In the genomic region with DNA sequence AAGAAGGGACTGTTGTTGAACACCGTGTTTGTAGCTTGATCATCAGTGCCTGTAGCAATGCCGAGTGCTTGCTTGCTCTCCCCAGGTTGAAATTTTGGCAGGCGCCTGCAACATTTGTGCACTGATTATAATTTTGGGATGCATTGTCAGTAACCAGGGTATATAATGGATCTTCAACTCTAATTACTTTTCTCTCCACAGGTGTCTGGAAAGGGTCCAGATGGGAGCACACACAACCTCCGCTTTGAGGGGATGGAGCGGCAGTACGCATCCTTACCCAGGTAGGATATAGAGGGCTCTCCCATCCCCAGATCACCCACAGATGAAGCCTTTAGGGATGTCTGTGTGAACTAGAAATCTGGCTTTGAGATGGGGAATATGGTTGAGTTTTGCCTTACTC, we compare ENCODE assay signal across 17 mouse cellular contexts.
"Had no signal": no experiment of that assay in that cellular context is flagged by ENCODE, and none has a peak within 500 bp of the region (broad histone marks: within the 10 kb centered on the region; RNA-seq: fewer than 3 reads in every experiment).

No protein-coding gene starts in this region.

- H3K27me3 ChIP-seq: liver, embryonic 13.5 days; midbrain, embryonic 12.5 days; midbrain, embryonic 15.5 days; neural tube, embryonic 13.5 days; stomach, embryonic 15.5 days had no signal

- H3K4me2 ChIP-seq: liver, embryonic 13.5 days; midbrain, embryonic 12.5 days; midbrain, embryonic 15.5 days; neural tube, embryonic 13.5 days; stomach, embryonic 15.5 days had no signal

- DNase-seq: kidney, adult 2 months; kidney, postnatal 25 days; liver, embryonic 13.5 days; lung, adult 2 months; lung, postnatal 14 days; lung, postnatal 4 days; retina, postnatal 1 day; right cerebral cortex, postnatal 25 days; spleen, adult 18-20 months; thymus, postnatal 25 days had no signal

- H3K4me1 ChIP-seq: liver, embryonic 13.5 days; stomach, embryonic 15.5 days had no signal

- H3K9me3 ChIP-seq: liver, embryonic 13.5 days; midbrain, embryonic 12.5 days; midbrain, embryonic 15.5 days; neural tube, embryonic 13.5 days; stomach, embryonic 15.5 days had no signal

- H3K4me3 ChIP-seq: liver, embryonic 13.5 days; midbrain, embryonic 12.5 days; midbrain, embryonic 15.5 days; myocyte; neural tube, embryonic 13.5 days; stomach, embryonic 15.5 days had no signal

- ATAC-seq: intestine, postnatal 0 days; midbrain, embryonic 15.5 days had no signal

- H3K27ac ChIP-seq: kidney, postnatal 0 days; liver, embryonic 13.5 days; midbrain, embryonic 12.5 days; midbrain, embryonic 15.5 days; neural tube, embryonic 13.5 days; stomach, embryonic 15.5 days had no signal

- H3K36me3 ChIP-seq: liver, embryonic 13.5 days; midbrain, embryonic 12.5 days; midbrain, embryonic 15.5 days; neural tube, embryonic 13.5 days; stomach, embryonic 15.5 days had no signal

- H3K9ac ChIP-seq: liver, embryonic 13.5 days; midbrain, embryonic 12.5 days; midbrain, embryonic 15.5 days; neural tube, embryonic 13.5 days; stomach, embryonic 15.5 days had no signal
